Mouse (Mus musculus) embryonic fibroblast, embryonic 13.5 days (primary cell): Measurements from ENCODE around the gene Pcp4.

Source experiments
- CTCF ChIP-seq: IDR thresholded peaks from 2 replicates; pipeline ENCODE4 v1.5.1; 2011; ENCODE audit warnings: mild to moderate bottlenecking, control low read depth, low read length, moderate library complexity, borderline replicate concordance; ENCODE audit not compliant: insufficient read depth
- POLR2A ChIP-seq: IDR thresholded peaks from 2 replicates; pipeline ENCODE4 v1.6.1; 2011; ENCODE audit warnings: low read depth, mild to moderate bottlenecking, control low read depth, low read length, moderate library complexity

GRCm38 (mm10) chr16:96472816-96473215 is 5.4 kb downstream of the Pcp4 start:
- TF ChIP-seq CTCF: no peak
- no peak for TF ChIP-seq POLR2A
